ENCODE assay signal across 9 mouse cellular contexts in the genomic region with DNA sequence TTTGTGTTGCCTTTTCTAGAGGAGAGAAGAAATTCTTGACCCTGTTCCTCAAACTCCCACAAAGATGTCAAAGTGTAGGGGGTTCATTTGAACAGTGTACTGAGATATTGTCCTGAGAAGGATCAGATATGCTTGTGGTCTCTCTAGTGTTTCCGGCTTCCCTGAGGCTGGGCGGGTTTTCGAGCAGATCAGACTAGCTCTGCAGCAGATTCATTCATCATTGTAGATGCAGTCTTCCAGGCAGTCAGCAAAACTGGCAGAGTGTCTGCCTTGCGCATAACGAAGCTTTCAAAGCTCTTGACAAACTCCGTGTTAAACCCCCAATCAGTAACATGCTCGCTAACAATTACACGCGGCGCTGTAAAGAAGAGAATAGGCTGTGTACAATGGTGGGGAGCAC.
DNase-seq lines count a peak whose midpoint lies in the region; ATAC-seq and TF ChIP-seq lines count a peak whose summit lies in the region.
"Had no signal": no experiment of that assay in that cellular context is flagged by ENCODE, and none has a peak within 500 bp of the region (broad histone marks: within the 10 kb centered on the region; RNA-seq: fewer than 3 reads in every experiment).

No protein-coding gene starts in this region.

- no peaks in the 10 kb centered on the region for H3K36me3 ChIP-seq in kidney, postnatal 0 days (ENCODE audit: insufficient read depth, low read length)
- peaks cover 17% of the 10 kb centered on the region for H3K36me3 ChIP-seq in kidney, embryonic 15.5 days

- no peaks in the 10 kb centered on the region for H3K4me1 ChIP-seq in kidney, postnatal 0 days (replicated peaks; ENCODE audit: insufficient read depth, low read length)
- no peaks in the 10 kb centered on the region for H3K4me1 ChIP-seq in kidney, embryonic 15.5 days
- H3K4me1 ChIP-seq in cerebellum, adult 2 months (ENCODE audit: control insufficient read depth, insufficient read depth, low read length), result no peaks in the 10 kb centered on the region
- H3K4me1 ChIP-seq: limb, embryonic 12.5 days had no signal

- H3K4me2 ChIP-seq in kidney, postnatal 0 days (ENCODE audit: low read length), result no peak overlapping the region
- no peak overlapping the region for H3K4me2 ChIP-seq in kidney, embryonic 15.5 days
- H3K4me2 ChIP-seq: limb, embryonic 12.5 days had no signal

- ATAC-seq in kidney, postnatal 0 days (replicated peaks; ENCODE audit: low FRiP score, low read depth), result no peak
- ATAC-seq in kidney, embryonic 15.5 days (replicated peaks; ENCODE audit: low FRiP score), result no peak

- TF ChIP-seq POLR2A in cerebellum, adult 2 months (IDR thresholded peaks at IDR 0.05; ENCODE audit: borderline replicate concordance, insufficient read depth, low read length), result no peak

- no peak overlapping the region for H3K4me3 ChIP-seq in kidney, postnatal 0 days (replicated peaks; ENCODE audit: low read depth, low read length)
- no peak overlapping the region for H3K4me3 ChIP-seq in kidney, embryonic 15.5 days (replicated peaks)
- H3K4me3 ChIP-seq in cerebellum, adult 2 months (replicated peaks; ENCODE audit: insufficient read depth, low read depth, low read length), result no peak overlapping the region
- H3K4me3 ChIP-seq: limb, embryonic 12.5 days had no signal

- H3K9ac ChIP-seq in kidney, postnatal 0 days (ENCODE audit: low read depth, low read length), result no peak overlapping the region
- no peak overlapping the region for H3K9ac ChIP-seq in kidney, embryonic 15.5 days
- H3K9ac ChIP-seq: limb, embryonic 12.5 days had no signal

- no peaks in the 10 kb centered on the region for H3K27me3 ChIP-seq in kidney, postnatal 0 days (ENCODE audit: insufficient read depth, low read length)
- no peaks in the 10 kb centered on the region for H3K27me3 ChIP-seq in kidney, embryonic 15.5 days
- no peaks in the 10 kb centered on the region for H3K27me3 ChIP-seq in cerebellum, adult 2 months (ENCODE audit: control insufficient read depth, insufficient read depth, low read length)
- H3K27me3 ChIP-seq: limb, embryonic 12.5 days had no signal

- no peaks in the 10 kb centered on the region for H3K9me3 ChIP-seq in kidney, postnatal 0 days (replicated peaks; ENCODE audit: low read length)
- H3K9me3 ChIP-seq in kidney, embryonic 15.5 days (replicated peaks), result no peaks in the 10 kb centered on the region
- H3K9me3 ChIP-seq: limb, embryonic 12.5 days had no signal

- 81% methylated on average over 10 of the region's 10 CpGs for WGBS in kidney, postnatal 0 days
- WGBS in kidney, embryonic 15.5 days, result 79% methylated on average over 10 of the region's 10 CpGs
- WGBS in cerebellum, adult 2 months, result 77% methylated on average over 10 of the region's 10 CpGs

- no peak for TF ChIP-seq CTCF in kidney, postnatal 0 days (IDR thresholded peaks at IDR 0.05; ENCODE audit: low read depth)
- TF ChIP-seq CTCF in cerebellum, adult 2 months (IDR thresholded peaks at IDR 0.05; ENCODE audit: borderline replicate concordance, insufficient read depth, low read depth, low read length), result no peak

- DNase-seq in kidney, postnatal 0 days (ENCODE audit: low spot score), result peak; percentile 31
- DNase-seq in brain, adult 2 months (ENCODE audit: low read depth, low spot score), result peak; percentile 48
- DNase-seq in frontal cortex, postnatal 14 days (ENCODE audit: low spot score in 2 of 2), result peak; percentile 8 to 27
- DNase-seq in ovary, postnatal 36 days (ENCODE audit: low spot score), result peak; percentile 11
- no peak for DNase-seq in gastrocnemius, postnatal 4 days (ENCODE audit: low spot score in 2 of 2)
- no peak for DNase-seq in cerebellum, adult 2 months
- DNase-seq: cerebellum, postnatal 25 days had no signal

- H3K27ac ChIP-seq in kidney, postnatal 0 days, result no peak overlapping the region
- H3K27ac ChIP-seq in kidney, embryonic 15.5 days, result no peak overlapping the region
- H3K27ac ChIP-seq in cerebellum, adult 2 months (ENCODE audit: insufficient read depth, low read length), result no peak overlapping the region
- H3K27ac ChIP-seq: limb, embryonic 12.5 days had no signal

Comparison
In these comparisons a context has a peak if more than half of its experiments do, and no peak if none do; other contexts are left out.
1. DNase-seq: peak in kidney, postnatal 0 days (single experiment), brain, adult 2 months (single experiment), frontal cortex, postnatal 14 days (2 of 2) and ovary, postnatal 36 days (single experiment); none in gastrocnemius, postnatal 4 days (0 of 2) and cerebellum, adult 2 months (0 of 2).